Mouse (Mus musculus) forebrain, embryonic 11.5 days (tissue): ENCODE results near the gene Pfkm. TPM values are rescaled to one million over a fixed set of nuclear protein-coding genes. Genes with fewer than 3 reads are reported as not detected.

ENCODE experiments used
- ATAC-seq: fragments of 200-750 bp; cut with Nextera tagmentation; replicated peaks from 2 replicates; pipeline ENCODE4 v1.8.0; 2017; ENCODE audit warnings: moderate TSS enrichment; ENCODE audit not compliant: low FRiP score
- DNase-seq: peaks from one replicate; pipeline ENCODE4 v3.0.0-alpha.2; 2017; ENCODE audit warnings: low spot score
- H3K27ac ChIP-seq: fragments of 300-500 bp; sonication (generic); 2 replicates; pipeline ENCODE4 v1.5.1; 2014; ENCODE audit warnings: low read depth, low read length
- H3K27me3 ChIP-seq: fragments of 300-500 bp; sonication (generic); 2 replicates; pipeline ENCODE4 v1.6.1; 2014; ENCODE audit warnings: mild to moderate bottlenecking, low read length, mixed read lengths; ENCODE audit not compliant: control insufficient read depth, insufficient read depth
- H3K36me3 ChIP-seq: fragments of 300-500 bp; sonication (generic); 2 replicates; pipeline ENCODE4 v1.6.1; 2014; ENCODE audit warnings: mild to moderate bottlenecking, low read length, moderate library complexity, mixed read lengths; ENCODE audit not compliant: control insufficient read depth, insufficient read depth
- H3K4me1 ChIP-seq: fragments of 300-500 bp; sonication (generic); replicated peaks from 2 replicates; pipeline ENCODE4 v1.6.1; 2014; ENCODE audit warnings: low read length, mixed read lengths; ENCODE audit not compliant: control insufficient read depth, insufficient read depth
- H3K4me2 ChIP-seq: fragments of 300-500 bp; sonication (generic); 2 replicates; pipeline ENCODE4 v1.6.1; 2014; ENCODE audit warnings: low read depth, mild to moderate bottlenecking, low read length, moderate library complexity, mixed read lengths; ENCODE audit not compliant: severe bottlenecking
- H3K4me3 ChIP-seq: fragments of 300-500 bp; sonication (generic); 2 replicates; pipeline ENCODE4 v1.5.1; 2014; ENCODE audit warnings: low read depth, low read length
- H3K9ac ChIP-seq: fragments of 300-500 bp; sonication (generic); 2 replicates; pipeline ENCODE4 v1.6.1; 2014; ENCODE audit warnings: low read length
- H3K9me3 ChIP-seq: fragments of 300-500 bp; sonication (generic); 2 replicates; pipeline ENCODE4 v1.6.1; 2016; ENCODE audit warnings: low read length, mixed read lengths; ENCODE audit not compliant: control insufficient read depth
- WGBS: fragments of 180-500 bp; shearing (Covaris S2); extraction: QIAGEN DNeasy Blood & Tissue Kit; methylation state at CpG from one replicate; pipeline ENCODE4 v1.1.7; 2014; 5-methylcytosine and 5-hydroxymethylcytosine counted together
- polyA plus RNA-seq: library from polyadenylated mRNA; unstranded; fragments of >200 nt; fragmentation: Nextera tagmentation; extraction: Ambion mirVana; gene quantifications from 2 replicates; pipeline ENCODE4 v1.2.1, GENCODE M21; 2014

Gene Pfkm
- polyA plus RNA-seq, 1 experiment from 2014 or later = 42.8 TPM

DNA sequence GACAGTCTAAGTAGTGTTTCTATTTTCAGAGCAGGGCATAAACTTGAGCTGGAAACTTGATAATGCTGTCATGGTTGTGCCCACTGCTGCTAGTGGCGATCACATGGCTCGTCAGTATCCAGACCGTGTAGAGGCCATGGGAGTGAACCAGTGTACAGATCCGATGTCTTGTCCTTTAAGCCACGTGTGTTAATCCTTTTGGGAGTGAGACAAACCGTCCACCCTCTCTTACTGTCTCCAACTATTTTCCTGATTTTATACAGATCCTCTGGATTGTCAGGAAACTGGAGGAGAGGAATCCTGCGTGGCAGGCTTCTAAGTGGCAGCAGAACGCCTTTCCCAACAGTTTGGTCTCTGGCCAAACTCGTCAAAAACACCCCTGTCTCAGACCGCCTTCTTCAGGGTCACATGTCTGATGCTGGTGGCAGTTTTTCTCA is 56.8 kb downstream of the Pfkm start:
- ATAC-seq (no peak), DNase-seq (no peak)
- H3K27me3 ChIP-seq = no peaks in the 10 kb centered on the region
- no peaks in the 10 kb centered on the region for H3K9me3 ChIP-seq
- no peak overlapping the region for H3K27ac ChIP-seq
- H3K36me3 ChIP-seq = no peaks in the 10 kb centered on the region
- H3K9ac ChIP-seq = no peak overlapping the region
- no peak overlapping the region for H3K4me2 ChIP-seq
- peaks cover 3% of the 10 kb centered on the region; the same call in 1 of the 2 replicates for H3K4me1 ChIP-seq
- WGBS = 81% methylated on average over 10 of the region's 10 CpGs
- H3K4me3 ChIP-seq = no peak overlapping the region

DNA sequence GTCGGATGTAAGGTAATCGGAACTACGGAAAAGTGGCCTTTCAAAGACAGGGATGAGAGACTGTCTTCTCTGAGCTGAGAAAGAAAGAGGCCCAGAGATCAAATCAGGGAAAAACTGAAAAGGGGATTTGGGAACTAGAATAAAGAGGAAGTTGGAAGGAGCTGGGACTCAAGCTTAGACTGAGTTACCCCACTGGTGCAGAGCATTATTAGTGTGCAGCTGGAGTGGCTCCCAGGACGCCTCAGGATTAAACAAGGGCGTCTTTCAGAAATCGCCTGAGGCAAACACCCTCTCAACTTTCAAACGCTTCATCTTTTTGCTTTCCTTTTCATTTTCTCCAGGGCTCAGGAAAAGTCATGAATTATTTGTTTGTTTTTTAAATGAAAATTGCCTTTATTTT is 60.5 kb downstream of the Pfkm start:
- no peaks in the 10 kb centered on the region for H3K36me3 ChIP-seq
- H3K4me3 ChIP-seq = no peak overlapping the region
- H3K4me1 ChIP-seq = no peaks in the 10 kb centered on the region
- H3K27me3 ChIP-seq = no peaks in the 10 kb centered on the region
- no peak overlapping the region for H3K9ac ChIP-seq
- ATAC-seq = no peak
- no peak overlapping the region for H3K27ac ChIP-seq
- no peak overlapping the region for H3K4me2 ChIP-seq
- no peak for DNase-seq
- no peaks in the 10 kb centered on the region for H3K9me3 ChIP-seq
- 64% methylated on average over 7 of the region's 7 CpGs for WGBS

DNA sequence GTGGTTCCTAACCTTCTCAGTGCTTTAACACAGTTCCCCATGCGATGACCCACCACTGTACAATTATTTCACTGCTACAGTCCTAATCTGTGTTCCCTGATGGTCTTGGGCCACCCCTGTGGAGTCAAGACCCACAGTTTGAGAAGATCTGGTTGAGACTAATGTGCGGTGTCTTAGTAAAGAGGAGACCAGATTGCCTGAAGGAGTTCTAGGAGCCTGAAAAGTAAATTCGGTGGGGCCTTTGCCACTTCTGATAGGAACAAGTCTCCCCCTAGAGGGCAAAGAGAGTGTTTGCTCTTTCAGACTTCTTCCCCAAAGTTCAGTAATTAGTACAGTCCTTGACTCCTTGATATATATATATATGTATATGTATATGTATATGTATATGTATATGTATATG is 61.2 kb downstream of the Pfkm start:
- Histone ChIP-seq H3K4me2 (no peak overlapping the region), H3K4me3 (no peak overlapping the region), H3K27me3 (no peaks in the 10 kb centered on the region), H3K27ac (no peak overlapping the region), H3K9me3 (no peaks in the 10 kb centered on the region), H3K9ac (no peak overlapping the region), H3K36me3 (no peaks in the 10 kb centered on the region), H3K4me1 (no peaks in the 10 kb centered on the region)
- 33% methylated on average over 3 of the region's 3 CpGs for WGBS
- ATAC-seq = no peak
- DNase-seq = no peak

DNA sequence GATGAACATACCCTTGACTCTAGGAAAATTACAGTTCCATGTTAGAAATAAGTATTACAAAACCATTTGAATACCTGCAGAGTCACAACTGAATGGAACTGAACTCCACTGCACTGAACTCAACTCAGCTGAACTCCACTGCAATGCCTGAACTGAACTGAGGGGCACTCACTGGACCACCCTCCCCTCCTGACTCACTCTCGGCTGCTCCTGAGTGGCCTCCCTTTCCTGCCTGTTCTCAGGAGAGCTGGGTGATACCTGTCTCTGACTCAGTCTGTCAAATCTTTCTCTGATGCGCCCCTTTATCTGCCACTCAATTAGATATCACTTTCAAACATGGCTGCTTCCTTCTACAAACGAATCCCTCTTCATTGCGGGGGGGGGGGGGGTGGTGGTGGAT is 61.8 kb downstream of the Pfkm start:
- Histone ChIP-seq H3K27ac (no peak overlapping the region), H3K4me1 (no peaks in the 10 kb centered on the region), H3K9ac (no peak overlapping the region), H3K36me3 (no peaks in the 10 kb centered on the region), H3K9me3 (no peaks in the 10 kb centered on the region), H3K4me3 (no peak overlapping the region), H3K4me2 (no peak overlapping the region), H3K27me3 (no peaks in the 10 kb centered on the region)
- WGBS = 67% methylated on average over 4 of the region's 4 CpGs
- DNase-seq (no peak), ATAC-seq (no peak)

DNA sequence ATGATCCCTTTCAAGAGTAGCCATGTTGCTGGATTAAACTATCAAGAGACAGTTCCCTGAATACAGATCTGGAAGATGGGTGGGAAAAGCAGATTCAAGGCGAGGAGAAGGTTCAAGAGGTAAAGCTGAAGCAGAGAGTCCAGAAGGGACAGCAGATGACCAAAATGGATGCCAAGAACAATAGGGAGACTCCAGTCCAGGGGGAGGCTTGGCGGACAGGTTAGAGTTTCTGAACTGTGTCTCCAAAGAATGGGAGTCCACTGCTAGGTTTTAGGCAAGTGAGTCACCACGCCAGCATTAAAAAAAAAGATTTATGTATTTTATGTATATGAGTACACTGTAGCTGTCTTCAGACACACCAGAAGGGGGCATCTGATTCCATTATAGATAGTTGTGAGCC is 62.2 kb downstream of the Pfkm start:
- H3K9ac ChIP-seq = no peak overlapping the region
- no peaks in the 10 kb centered on the region for H3K4me1 ChIP-seq
- 82% methylated on average over 3 of the region's 3 CpGs for WGBS
- no peak overlapping the region for H3K27ac ChIP-seq
- H3K36me3 ChIP-seq = no peaks in the 10 kb centered on the region
- no peak overlapping the region for H3K4me3 ChIP-seq
- ATAC-seq (no peak), DNase-seq (no peak)
- no peak overlapping the region for H3K4me2 ChIP-seq
- no peaks in the 10 kb centered on the region for H3K27me3 ChIP-seq
- no peaks in the 10 kb centered on the region for H3K9me3 ChIP-seq

DNA sequence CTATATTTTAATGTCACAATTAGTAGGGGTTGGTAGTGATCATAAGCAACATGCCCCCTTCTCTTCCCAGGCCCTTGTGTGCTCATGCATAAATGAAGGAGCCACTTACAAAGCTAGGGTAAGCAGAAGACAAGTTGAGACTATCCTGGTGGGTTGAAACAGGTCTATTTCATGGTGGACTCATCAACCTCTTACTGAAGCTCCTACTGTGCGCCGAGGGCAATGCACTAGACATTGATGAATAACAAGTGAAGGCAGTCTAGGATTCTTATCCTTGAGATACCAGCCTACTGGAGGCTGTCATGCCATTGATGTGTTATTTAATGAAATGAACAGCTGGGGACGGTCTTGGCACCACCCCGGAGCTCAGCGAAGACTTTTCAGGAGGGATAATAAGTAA is 62.9 kb downstream of the Pfkm start:
- Histone ChIP-seq H3K36me3 (no peaks in the 10 kb centered on the region), H3K4me3 (no peak overlapping the region), H3K27ac (no peak overlapping the region), H3K4me1 (no peaks in the 10 kb centered on the region), H3K4me2 (no peak overlapping the region), H3K9ac (no peak overlapping the region), H3K27me3 (no peaks in the 10 kb centered on the region), H3K9me3 (no peaks in the 10 kb centered on the region)
- 91% methylated on average over 5 of the region's 5 CpGs for WGBS
- no peak for DNase-seq
- no peak for ATAC-seq

DNA sequence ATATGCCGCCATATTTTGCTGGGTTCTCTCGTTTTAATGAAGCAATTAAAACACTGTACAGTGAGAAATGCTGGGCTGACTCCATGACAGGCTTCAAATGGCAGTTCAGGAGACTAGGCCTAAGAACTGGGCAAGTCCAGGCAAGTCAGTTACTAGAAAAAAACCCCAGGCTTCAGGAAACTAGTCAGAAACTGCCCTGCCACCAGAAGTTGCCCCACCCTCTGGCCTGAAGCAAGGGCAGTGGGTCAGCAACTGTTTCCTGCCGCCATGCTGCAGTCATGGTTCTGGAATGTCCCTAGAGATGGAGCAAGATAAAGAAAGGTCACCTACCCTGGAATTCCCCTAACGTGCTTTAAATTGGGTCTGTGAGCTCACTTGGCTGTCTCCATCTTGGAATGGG is 63.6 kb downstream of the Pfkm start:
- Histone ChIP-seq H3K27me3 (no peaks in the 10 kb centered on the region), H3K27ac (no peak overlapping the region), H3K9ac (no peak overlapping the region), H3K4me3 (no peak overlapping the region), H3K4me2 (no peak overlapping the region), H3K4me1 (no peaks in the 10 kb centered on the region), H3K9me3 (no peaks in the 10 kb centered on the region), H3K36me3 (no peaks in the 10 kb centered on the region)
- WGBS = 81% methylated on average over 4 of the region's 4 CpGs
- DNase-seq (no peak), ATAC-seq (no peak)

DNA sequence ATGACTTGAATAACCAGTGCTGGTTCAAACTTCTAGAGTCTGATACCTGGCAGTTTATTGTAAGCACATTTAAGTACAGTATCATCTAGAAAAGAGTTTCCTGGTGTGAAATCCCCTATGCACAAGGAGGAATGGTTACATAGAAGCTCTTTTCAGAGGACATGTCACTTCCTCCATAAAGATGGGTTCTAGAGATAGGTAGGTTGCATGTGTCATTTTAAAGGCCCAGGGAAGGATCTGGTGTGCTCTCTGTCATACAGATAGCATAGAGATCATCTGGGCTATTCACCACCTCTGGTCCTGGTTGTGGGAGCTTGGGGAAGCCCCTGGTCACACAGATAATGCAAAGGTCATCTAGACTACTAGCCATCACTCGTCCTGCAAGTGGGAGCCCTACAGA is 64.9 kb downstream of the Pfkm start:
- ATAC-seq (no peak), DNase-seq (no peak)
- Histone ChIP-seq H3K27ac (no peak overlapping the region), H3K9ac (no peak overlapping the region), H3K9me3 (no peaks in the 10 kb centered on the region), H3K4me1 (no peaks in the 10 kb centered on the region), H3K4me2 (no peak overlapping the region), H3K27me3 (no peaks in the 10 kb centered on the region), H3K36me3 (no peaks in the 10 kb centered on the region), H3K4me3 (no peak overlapping the region)
- 76% methylated on average over 1 of the region's 1 CpGs for WGBS

DNA sequence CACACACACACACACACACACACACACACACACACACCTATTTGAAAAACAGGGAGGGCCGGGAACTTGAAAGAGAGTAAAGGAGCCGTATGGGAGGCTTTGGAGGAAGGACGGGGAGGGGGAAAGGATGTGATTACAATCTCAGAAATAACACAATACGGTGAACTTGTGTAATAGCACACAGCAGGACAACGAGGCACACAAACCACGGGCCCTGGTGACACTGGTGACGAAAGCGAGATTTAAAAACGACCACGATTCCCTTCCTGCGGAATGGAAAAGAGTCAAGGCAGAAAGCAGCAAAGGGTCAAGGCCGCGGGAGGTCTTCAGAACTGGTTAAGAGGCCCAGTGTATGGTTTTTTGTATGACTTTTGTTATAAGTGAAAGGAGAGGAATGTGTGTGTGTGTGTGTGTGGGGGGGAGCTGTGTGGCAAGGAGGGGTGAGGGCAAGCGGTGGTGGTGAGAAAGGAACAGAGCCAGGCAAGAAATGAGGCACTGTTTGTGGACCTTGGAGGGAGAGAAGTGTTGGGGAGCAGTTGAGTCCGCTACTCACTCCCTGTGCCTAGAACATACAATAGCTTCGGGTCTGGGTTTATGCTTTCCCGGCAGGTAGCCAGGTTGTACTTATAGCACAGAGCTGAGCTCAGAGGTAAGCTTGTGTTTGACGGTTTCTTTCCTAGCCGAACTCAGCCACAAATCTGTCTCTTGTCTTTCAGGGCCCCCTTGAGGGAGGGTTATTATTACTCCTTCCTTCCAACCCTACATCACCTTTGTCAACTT is 68.8 kb downstream of the Pfkm start:
- 62% methylated on average over 19 of the region's 19 CpGs for WGBS
- Histone ChIP-seq H3K9ac (no peak overlapping the region), H3K27me3 (no peaks in the 10 kb centered on the region), H3K36me3 (no peaks in the 10 kb centered on the region), H3K9me3 (no peaks in the 10 kb centered on the region), H3K4me3 (no peak overlapping the region), H3K27ac (no peak overlapping the region), H3K4me2 (no peak overlapping the region), H3K4me1 (no peaks in the 10 kb centered on the region)
- no peak for DNase-seq
- no peak for ATAC-seq
